ENCODE assay signal across 8 mouse cellular contexts in genomic region chrX:106603386-106603785, GRCm38 (mm10). TPM values are rescaled to one million over a fixed set of nuclear protein-coding genes. Genes with fewer than 3 reads are reported as not detected.
A peak's percentile ranks its signal among the peaks of the same experiment; 100 is the strongest.
DNase-seq lines count a peak whose midpoint lies in the region; ATAC-seq and TF ChIP-seq lines count a peak whose summit lies in the region.

Gene Cysltr1 (minus strand): TSS chrX:106603679.

- no peaks in the 10 kb centered on the region for H3K27me3 ChIP-seq in MEL (ENCODE audit: control insufficient read depth in 1 of 2, insufficient read depth in 2 of 2, low read length in 2 of 2)
- no peaks in the 10 kb centered on the region for H3K27me3 ChIP-seq in heart, embryonic 13.5 days (replicated peaks)
- no peaks in the 10 kb centered on the region for H3K27me3 ChIP-seq in midbrain, embryonic 12.5 days

- intact Hi-C loops in left cerebral cortex, postnatal 36 days (cut with DNase I), result no loop called here

- H3K4me1 ChIP-seq in MEL (ENCODE audit: control insufficient read depth in 1 of 2, insufficient read depth in 2 of 2, low read length in 2 of 2), result no peaks in the 10 kb centered on the region
- H3K4me1 ChIP-seq in heart, embryonic 13.5 days, result 0 out of 2 replicates have a peak, but pooled peaks cover 2% of the 10 kb centered on the region
- no peaks in the 10 kb centered on the region for H3K4me1 ChIP-seq in midbrain, embryonic 12.5 days

- no peak within 1 kb of the TSS for H3K27ac ChIP-seq in MEL (ENCODE audit: control insufficient read depth, low read depth, low read length)
- no peak within 1 kb of the TSS for H3K27ac ChIP-seq in heart, embryonic 13.5 days (replicated peaks)
- no peak within 1 kb of the TSS for H3K27ac ChIP-seq in midbrain, embryonic 12.5 days (replicated peaks)

- 17% methylated on average over 6 of the region's 6 CpGs for WGBS in heart, embryonic 13.5 days
- 26% methylated on average over 6 of the region's 6 CpGs for WGBS in midbrain, embryonic 12.5 days

- TF ChIP-seq RAD21 in MEL (IDR thresholded peaks at IDR 0.05; ENCODE audit: low read depth, low read length), result no peak

- no peak for TF ChIP-seq POLR2A in MEL (IDR thresholded peaks at IDR 0.05; ENCODE audit: control insufficient read depth in 1 of 2, insufficient read depth in 1 of 2, low read depth in 1 of 2, low read length in 2 of 2, poor library complexity in 1 of 2)

- peak within 1 kb of the TSS; percentile 31 to 34 for H3K4me3 ChIP-seq in MEL (ENCODE audit: control insufficient read depth in 1 of 2, insufficient read depth in 1 of 2, low read depth in 2 of 2, low read length in 2 of 2)
- H3K4me3 ChIP-seq in heart, embryonic 13.5 days, result peak within 1 kb of the TSS; percentile 21
- no peak within 1 kb of the TSS for H3K4me3 ChIP-seq in midbrain, embryonic 12.5 days

- 0 out of 2 replicates have a peak within 1 kb of the TSS, but pooled peaks have one; percentile 6 for H3K9ac ChIP-seq in MEL (ENCODE audit: control insufficient read depth, low read depth, low read length, poor library complexity, severe bottlenecking)
- no peak within 1 kb of the TSS for H3K9ac ChIP-seq in heart, embryonic 13.5 days
- no peak within 1 kb of the TSS for H3K9ac ChIP-seq in midbrain, embryonic 12.5 days (replicated peaks)

- DNase-seq in CD4-positive helper T cell, adult 2 months (ENCODE audit: low read depth, low spot score), result peak; percentile 5
- DNase-seq in MEL (ENCODE audit: low read depth, low spot score), result peak; percentile 65
- DNase-seq in kidney, postnatal 36 days, result peak; percentile 1
- DNase-seq in frontal cortex, postnatal 36 days (ENCODE audit: low spot score in 2 of 2), result no peak
- DNase-seq in left cerebral cortex, postnatal 36 days (ENCODE audit: low spot score in 2 of 2), result no peak
- no peak for DNase-seq in layer of hippocampus, postnatal 10 days (ENCODE audit: low spot score in 2 of 2)

- H3K36me3 ChIP-seq in MEL (ENCODE audit: control insufficient read depth in 1 of 2, insufficient read depth in 2 of 2, low read length in 2 of 2), result no peaks in the 10 kb centered on the region
- no peaks in the 10 kb centered on the region for H3K36me3 ChIP-seq in heart, embryonic 13.5 days
- no peaks in the 10 kb centered on the region for H3K36me3 ChIP-seq in midbrain, embryonic 12.5 days

- no peak for TF ChIP-seq EP300 in MEL (IDR thresholded peaks at IDR 0.05; ENCODE audit: low read depth in 1 of 2, low read length in 2 of 2)

- H3K4me2 ChIP-seq in heart, embryonic 13.5 days, result peak within 1 kb of the TSS; percentile 53
- H3K4me2 ChIP-seq in midbrain, embryonic 12.5 days (replicated peaks), result peak within 1 kb of the TSS; percentile 17; the same call in 1 of the 2 replicates

- no peaks in the 10 kb centered on the region for H3K79me2 ChIP-seq in MEL (ENCODE audit: control insufficient read depth, insufficient read depth, low read length, poor library complexity)

- no peak for TF ChIP-seq CTCF in MEL (IDR thresholded peaks at IDR 0.05 in 2 of 3, conservative IDR thresholded peaks at IDR 0.05 in 1 of 3; ENCODE audit: control insufficient read depth in 1 of 3, insufficient read depth in 1 of 3, low read depth in 2 of 3, low read length in 3 of 3, poor library complexity in 1 of 3, severe bottlenecking in 1 of 3)

- no peak for ATAC-seq in heart, embryonic 13.5 days (ENCODE audit: extremely low read depth, insufficient number of reproducible peaks, low FRiP score, low TSS enrichment)
- ATAC-seq in midbrain, embryonic 12.5 days (ENCODE audit: low FRiP score, low read depth), result no peak

- H3K9me3 ChIP-seq in MEL (replicated peaks; ENCODE audit: insufficient read depth, low read length), result no peaks in the 10 kb centered on the region
- H3K9me3 ChIP-seq in heart, embryonic 13.5 days, result no peaks in the 10 kb centered on the region
- H3K9me3 ChIP-seq in midbrain, embryonic 12.5 days, result no peaks in the 10 kb centered on the region

TF ChIP-seq in MEL, 35 proteins besides CTCF, POLR2A, EP300 and RAD21:
- TF ChIP-seq ZNF384 (IDR thresholded peaks at IDR 0.05; ENCODE audit: low read depth, low read length) (no peak), GATA1 (IDR thresholded peaks at IDR 0.05; ENCODE audit: low read depth, low read length) (0 out of 2 replicates have a peak, but pooled peaks have one; percentile 21)

RNA-seq across cellular contexts. Expression of gene Cysltr1, which starts in this region (rescaled TPM):
- total RNA-seq in MEL (2012; rRNA removed), result 0.04 and 0.29 TPM in 2 replicates
- under 1 TPM in 1 of 2 experiments, not detected in 1; 0.13 TPM for polyA plus RNA-seq in MEL (2012; ENCODE audit: insufficient read depth in 1 of 2, insufficient read length in 2 of 2, low read depth in 1 of 2, low replicate concordance in 2 of 2, missing spikeins in 1 of 2)
- 1.5 and 2.6 TPM in 2 replicates for polyA plus RNA-seq in heart, embryonic 13.5 days (2015; fragmentation: Nextera tagmentation; extraction: Ambion mirVana)
- 0.71 and 1.3 TPM in 2 replicates for polyA plus RNA-seq in midbrain, embryonic 12.5 days (2016; fragmentation: Nextera tagmentation; extraction: Ambion mirVana)
- total RNA-seq in left cerebral cortex, postnatal 36 days (2021), result under 1 TPM; 0.20 to 0.61 TPM
- total RNA-seq in layer of hippocampus, postnatal 10 days (2021), result under 1 TPM; 0.42 to 0.66 TPM

Comparison
In these comparisons a context has a peak if more than half of its experiments do, and no peak if none do; other contexts are left out.
1. Peak in DNase-seq, H3K4me3 ChIP-seq and H3K9ac ChIP-seq in MEL; RNA of the gene not detected or under 1 TPM.
2. DNase-seq: peak in CD4-positive helper T cell, adult 2 months (single experiment) and kidney, postnatal 36 days (2 of 2); none in frontal cortex, postnatal 36 days (0 of 2), left cerebral cortex, postnatal 36 days (0 of 2) and layer of hippocampus, postnatal 10 days (0 of 2).